Comparison of ENCODE assay signal across 30 mouse cellular contexts in the genomic region with DNA sequence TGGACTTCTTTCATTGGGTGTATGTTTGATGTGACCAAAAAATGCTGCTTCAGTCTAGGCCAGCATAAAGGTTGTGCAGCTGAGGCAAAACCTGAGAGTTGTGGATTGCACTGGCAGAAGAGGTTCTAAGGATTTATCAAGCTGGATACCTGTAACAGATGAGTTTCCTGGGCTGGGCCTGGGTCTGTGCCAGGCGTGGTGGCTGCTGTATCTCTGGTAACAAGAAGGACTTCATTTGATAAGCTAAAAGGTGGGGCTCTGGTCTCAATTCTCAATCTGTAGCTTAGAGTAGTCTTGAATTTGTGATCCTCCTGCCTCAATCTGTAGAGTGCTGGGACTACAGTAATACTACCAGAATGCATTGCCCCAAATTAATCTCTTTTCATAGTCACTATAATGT.
DNase-seq lines count a peak whose midpoint lies in the region; ATAC-seq and TF ChIP-seq lines count a peak whose summit lies in the region.
"Had no signal": no experiment of that assay in that cellular context is flagged by ENCODE, and none has a peak within 500 bp of the region (broad histone marks: within the 10 kb centered on the region; RNA-seq: fewer than 3 reads in every experiment).

No protein-coding gene starts in this region.

- H3K27ac ChIP-seq in cerebellum, adult 2 months (ENCODE audit: insufficient read depth, low read length) = no peak overlapping the region
- H3K27ac ChIP-seq in liver, embryonic 13.5 days = no peak overlapping the region
- no peak overlapping the region for H3K27ac ChIP-seq in forebrain, embryonic 12.5 days
- H3K27ac ChIP-seq: embryonic facial prominence, embryonic 15.5 days; forebrain, embryonic 13.5 days; heart, embryonic 10.5 days; heart, embryonic 15.5 days; hindbrain, postnatal 0 days; intestine, embryonic 15.5 days; kidney, postnatal 0 days; neural tube, embryonic 15.5 days had no signal

- DNase-seq in cerebellum, postnatal 10 days = peak; percentile 12 to 28
- DNase-seq in cerebellum, adult 2 months = no peak
- peak; percentile 37 for DNase-seq in c-Kit-positive CD71-positive TER-119-negative erythroid progenitor cells, embryonic 14.5 days (ENCODE audit: low read depth)
- peak; percentile 32 for DNase-seq in liver, embryonic 13.5 days
- no peak for DNase-seq in embryo, embryonic 9.5 days (ENCODE audit: extremely low spot score)
- DNase-seq in heart, adult 11 months = no peak
- DNase-seq: adrenal gland, postnatal 36 days; cerebellum, adult 9-10 months; embryo, embryonic 11 days; gastrocnemius, postnatal 14 days; kidney, adult 8-10 months; kidney, postnatal 4 days; lung, postnatal 36 days; midbrain, embryonic 14.5 days; retina, postnatal 1 day; thymus, adult 2 months; thymus, postnatal 36 days had no signal

- no peaks in the 10 kb centered on the region for H3K36me3 ChIP-seq in liver, embryonic 13.5 days
- no peaks in the 10 kb centered on the region for H3K36me3 ChIP-seq in forebrain, embryonic 12.5 days (replicated peaks)
- H3K36me3 ChIP-seq: embryonic facial prominence, embryonic 15.5 days; heart, embryonic 10.5 days; heart, embryonic 15.5 days; intestine, embryonic 15.5 days; neural tube, embryonic 15.5 days had no signal

- H3K4me2 ChIP-seq in liver, embryonic 13.5 days = no peak overlapping the region
- H3K4me2 ChIP-seq in forebrain, embryonic 12.5 days = no peak overlapping the region
- H3K4me2 ChIP-seq: embryonic facial prominence, embryonic 15.5 days; forebrain, embryonic 13.5 days; heart, embryonic 15.5 days; intestine, embryonic 15.5 days; neural tube, embryonic 15.5 days had no signal

- peak; percentile 85 for ATAC-seq in liver, embryonic 13.5 days (ENCODE audit: low read depth)
- peak; percentile 98 for ATAC-seq in megakaryocyte progenitor cell, adult 5-6 weeks (replicated peaks; ENCODE audit: poor library complexity)
- ATAC-seq in forebrain, embryonic 12.5 days (ENCODE audit: low FRiP score) = no peak
- ATAC-seq: forebrain, embryonic 13.5 days; hindbrain, postnatal 0 days; intestine, embryonic 15.5 days; Patski had no signal

- no peaks in the 10 kb centered on the region for H3K9me3 ChIP-seq in liver, embryonic 13.5 days (replicated peaks)
- no peaks in the 10 kb centered on the region for H3K9me3 ChIP-seq in forebrain, embryonic 12.5 days
- H3K9me3 ChIP-seq: embryonic facial prominence, embryonic 15.5 days; forebrain, embryonic 13.5 days; heart, embryonic 10.5 days; heart, embryonic 15.5 days; intestine, embryonic 15.5 days; megakaryocyte, embryonic 14.5 days; neural tube, embryonic 15.5 days had no signal

- H3K4me3 ChIP-seq in cerebellum, adult 2 months (replicated peaks; ENCODE audit: insufficient read depth, low read depth, low read length) = no peak overlapping the region
- H3K4me3 ChIP-seq in liver, embryonic 13.5 days (replicated peaks) = no peak overlapping the region
- H3K4me3 ChIP-seq in forebrain, embryonic 12.5 days (replicated peaks) = no peak overlapping the region
- H3K4me3 ChIP-seq: embryonic facial prominence, embryonic 15.5 days; forebrain, embryonic 13.5 days; heart, embryonic 10.5 days; heart, embryonic 15.5 days; intestine, embryonic 15.5 days; megakaryocyte, embryonic 14.5 days; neural tube, embryonic 15.5 days had no signal

- no peaks in the 10 kb centered on the region for H3K27me3 ChIP-seq in cerebellum, adult 2 months (ENCODE audit: control insufficient read depth, insufficient read depth, low read length)
- no peaks in the 10 kb centered on the region for H3K27me3 ChIP-seq in liver, embryonic 13.5 days
- no peaks in the 10 kb centered on the region for H3K27me3 ChIP-seq in forebrain, embryonic 12.5 days
- H3K27me3 ChIP-seq: CH12.LX; embryonic facial prominence, embryonic 15.5 days; forebrain, embryonic 13.5 days; heart, embryonic 15.5 days; intestine, embryonic 15.5 days; megakaryocyte, embryonic 14.5 days; neural tube, embryonic 15.5 days; Patski had no signal

- H3K4me1 ChIP-seq in cerebellum, adult 2 months (ENCODE audit: control insufficient read depth, insufficient read depth, low read length) = no peaks in the 10 kb centered on the region; the same call in 1 of the 2 replicates
- H3K4me1 ChIP-seq in liver, embryonic 13.5 days (replicated peaks) = peaks cover 46% of the 10 kb centered on the region
- H3K4me1 ChIP-seq in forebrain, embryonic 12.5 days = no peaks in the 10 kb centered on the region
- H3K4me1 ChIP-seq: embryonic facial prominence, embryonic 15.5 days; forebrain, embryonic 13.5 days; intestine, embryonic 15.5 days; neural tube, embryonic 15.5 days had no signal

- no peak for TF ChIP-seq POLR2A in cerebellum, adult 2 months (IDR thresholded peaks at IDR 0.05; ENCODE audit: borderline replicate concordance, insufficient read depth, low read length)

- WGBS in cerebellum, adult 2 months = 91% methylated on average over 1 of the region's 1 CpGs
- WGBS in liver, embryonic 13.5 days (ENCODE audit: insufficient replicate concordance) = 17% methylated on average over 1 of the region's 1 CpGs
- 79% methylated on average over 1 of the region's 1 CpGs for WGBS in forebrain, embryonic 12.5 days

- H3K9ac ChIP-seq in liver, embryonic 13.5 days = no peak overlapping the region
- H3K9ac ChIP-seq in forebrain, embryonic 12.5 days = no peak overlapping the region
- H3K9ac ChIP-seq: embryonic facial prominence, embryonic 15.5 days; forebrain, embryonic 13.5 days; heart, embryonic 15.5 days; intestine, embryonic 15.5 days; neural tube, embryonic 15.5 days had no signal

- TF ChIP-seq CTCF in cerebellum, adult 2 months (IDR thresholded peaks at IDR 0.05; ENCODE audit: borderline replicate concordance, insufficient read depth, low read depth, low read length) = no peak

Comparison
In these comparisons a context has a peak if more than half of its experiments do, and no peak if none do; other contexts are left out.
1. DNase-seq: peak in cerebellum, postnatal 10 days (2 of 2), c-Kit-positive CD71-positive TER-119-negative erythroid progenitor cells, embryonic 14.5 days (single experiment) and liver, embryonic 13.5 days (single experiment); none in cerebellum, adult 2 months (0 of 2), embryo, embryonic 9.5 days (single experiment) and heart, adult 11 months (single experiment).